ENCODE assay signal across 8 mouse cellular contexts in genomic region chr7:45705873-45706281, GRCm38 (mm10). TPM values are rescaled to one million over a fixed set of nuclear protein-coding genes. Genes with fewer than 3 reads are reported as not detected.
DNase-seq lines count a peak whose midpoint lies in the region; ATAC-seq and TF ChIP-seq lines count a peak whose summit lies in the region.

No protein-coding gene starts in this region.

- H3K27me3 ChIP-seq in forebrain, embryonic 16.5 days (replicated peaks; ENCODE audit: control insufficient read depth, insufficient read depth, low read length) = no peaks in the 10 kb centered on the region
- H3K27me3 ChIP-seq in hindbrain, embryonic 11.5 days (ENCODE audit: control insufficient read depth, insufficient read depth, low read length) = no peaks in the 10 kb centered on the region
- no peaks in the 10 kb centered on the region for H3K27me3 ChIP-seq in lung, postnatal 0 days (replicated peaks; ENCODE audit: insufficient read depth, low read length)

- peak overlapping the region; percentile 55 for H3K4me3 ChIP-seq in forebrain, embryonic 16.5 days (replicated peaks; ENCODE audit: low read length)
- H3K4me3 ChIP-seq in hindbrain, embryonic 11.5 days (ENCODE audit: low read depth, low read length) = peak overlapping the region; percentile 54
- H3K4me3 ChIP-seq in lung, postnatal 0 days (ENCODE audit: low read depth, low read length) = peak overlapping the region; percentile 51

- no peak for ATAC-seq in forebrain, embryonic 16.5 days
- ATAC-seq in hindbrain, embryonic 11.5 days (ENCODE audit: low FRiP score) = no peak
- ATAC-seq in lung, postnatal 0 days = no peak
- ATAC-seq in erythroid progenitor cell, adult 5-6 weeks (replicated peaks; ENCODE audit: low FRiP score, poor library complexity, severe bottlenecking) = no peak

- no peak overlapping the region for H3K27ac ChIP-seq in forebrain, embryonic 16.5 days (ENCODE audit: low read length)
- H3K27ac ChIP-seq in hindbrain, embryonic 11.5 days (ENCODE audit: low read depth, low read length) = no peak overlapping the region
- H3K27ac ChIP-seq in lung, postnatal 0 days (ENCODE audit: low read length) = peak overlapping the region; percentile 85

- H3K9me3 ChIP-seq in forebrain, embryonic 16.5 days (ENCODE audit: control insufficient read depth, low read length) = no peaks in the 10 kb centered on the region
- H3K9me3 ChIP-seq in hindbrain, embryonic 11.5 days (ENCODE audit: control insufficient read depth, low read length) = no peaks in the 10 kb centered on the region
- no peaks in the 10 kb centered on the region for H3K9me3 ChIP-seq in lung, postnatal 0 days (ENCODE audit: low read length)

- no peak for TF ChIP-seq CTCF in lung, postnatal 0 days (IDR thresholded peaks at IDR 0.05)

- peak overlapping the region; percentile 97 for H3K4me2 ChIP-seq in forebrain, embryonic 16.5 days (ENCODE audit: low read length)
- peak overlapping the region; percentile 95 for H3K4me2 ChIP-seq in hindbrain, embryonic 11.5 days (replicated peaks; ENCODE audit: low read depth, low read length)
- H3K4me2 ChIP-seq in lung, postnatal 0 days (replicated peaks; ENCODE audit: low read depth, low read length) = peak overlapping the region; percentile 95

- peak overlapping the region; percentile 76 for H3K9ac ChIP-seq in forebrain, embryonic 16.5 days (replicated peaks; ENCODE audit: low read depth, low read length)
- peak overlapping the region; percentile 66 for H3K9ac ChIP-seq in hindbrain, embryonic 11.5 days (ENCODE audit: low read depth, low read length)
- H3K9ac ChIP-seq in lung, postnatal 0 days (replicated peaks; ENCODE audit: low read depth) = peak overlapping the region; percentile 70

- H3K4me1 ChIP-seq in forebrain, embryonic 16.5 days (replicated peaks; ENCODE audit: control insufficient read depth, insufficient read depth, low read length) = peaks cover 66% of the 10 kb centered on the region
- H3K4me1 ChIP-seq in hindbrain, embryonic 11.5 days (replicated peaks; ENCODE audit: control insufficient read depth, insufficient read depth, low read length) = peaks cover 41% of the 10 kb centered on the region
- H3K4me1 ChIP-seq in lung, postnatal 0 days (ENCODE audit: insufficient read depth, low read depth, low read length) = peaks cover 33% of the 10 kb centered on the region

- 0% methylated on average over 7 of the region's 7 CpGs for WGBS in forebrain, embryonic 16.5 days
- WGBS in hindbrain, embryonic 11.5 days = 0% methylated on average over 7 of the region's 7 CpGs
- WGBS in lung, postnatal 0 days = 7% methylated on average over 7 of the region's 7 CpGs

- peaks cover 4% of the 10 kb centered on the region; the same call in 1 of the 2 replicates for H3K36me3 ChIP-seq in forebrain, embryonic 16.5 days (ENCODE audit: control insufficient read depth, insufficient read depth)
- H3K36me3 ChIP-seq in hindbrain, embryonic 11.5 days (ENCODE audit: control insufficient read depth, insufficient read depth, low read length) = 0 out of 2 replicates have a peak, but pooled peaks cover 2% of the 10 kb centered on the region
- H3K36me3 ChIP-seq in lung, postnatal 0 days (ENCODE audit: insufficient read depth, low read length) = peaks cover 7% of the 10 kb centered on the region; the same call in 1 of the 2 replicates

- DNase-seq in MEL-GATA-1-ER (ENCODE audit: extremely low read depth, low read depth) = peak; percentile 52
- peak; percentile 91 for DNase-seq in brain, adult 2 months (ENCODE audit: low read depth, low spot score)
- DNase-seq in hindbrain, embryonic 11.5 days (ENCODE audit: low spot score) = peak; percentile 49
- peak; percentile 84 to 89 for DNase-seq in layer of hippocampus, postnatal 14 days (ENCODE audit: low spot score in 2 of 2)
- DNase-seq in lung, postnatal 0 days (ENCODE audit: low spot score) = peak; percentile 70
- DNase-seq in right cerebral cortex, postnatal 14 days = peak; percentile 84

- no peak for TF ChIP-seq EP300 in lung, postnatal 0 days (IDR thresholded peaks at IDR 0.05)

RNA-seq across cellular contexts. Expression of gene Dbp, which starts 1.0 kb away (rescaled TPM):
- polyA plus RNA-seq in forebrain, embryonic 16.5 days (2015; fragmentation: Nextera tagmentation; extraction: Ambion mirVana) = 4.1 and 4.3 TPM in 2 replicates
- polyA plus RNA-seq in hindbrain, embryonic 11.5 days (2014; fragmentation: Nextera tagmentation; extraction: Ambion mirVana) = 2.2 and 2.8 TPM in 2 replicates
- 10 to 100 TPM; 49.7 to 59.1 TPM for total RNA-seq in layer of hippocampus, postnatal 14 days (2021)
- polyA plus RNA-seq in lung, postnatal 0 days (2015; fragmentation: Nextera tagmentation; extraction: Ambion mirVana) = 6.8 and 9.4 TPM in 2 replicates
- 1.3 and 2.5 TPM in 2 replicates for total RNA-seq in erythroid progenitor cell, adult 5-6 weeks (2015; ENCODE audit: low replicate concordance)
- 1.7 and 2.6 TPM in 2 replicates for total RNA-seq in erythroid progenitor cell, adult 5-6 weeks (2017; ENCODE audit: low replicate concordance)

RNA-seq across cellular contexts. Expression of gene Car11, which starts 6.2 kb away (rescaled TPM):
- 40.1 and 64.4 TPM in 2 replicates for polyA plus RNA-seq in forebrain, embryonic 16.5 days (2015; fragmentation: Nextera tagmentation; extraction: Ambion mirVana)
- 8.8 and 9.9 TPM in 2 replicates for polyA plus RNA-seq in hindbrain, embryonic 11.5 days (2014; fragmentation: Nextera tagmentation; extraction: Ambion mirVana)
- total RNA-seq in layer of hippocampus, postnatal 14 days (2021) = 100 to 1,000 TPM; 110 to 123 TPM
- polyA plus RNA-seq in lung, postnatal 0 days (2015; fragmentation: Nextera tagmentation; extraction: Ambion mirVana) = 1.5 and 2.4 TPM in 2 replicates
- total RNA-seq in erythroid progenitor cell, adult 5-6 weeks (2015; ENCODE audit: low replicate concordance) = not detected in 2 replicates
- not detected in 2 replicates for total RNA-seq in erythroid progenitor cell, adult 5-6 weeks (2017; ENCODE audit: low replicate concordance)

RNA-seq across cellular contexts. Expression of gene Rpl18, which starts 9.4 kb away (rescaled TPM):
- 567 and 579 TPM in 2 replicates for polyA plus RNA-seq in forebrain, embryonic 16.5 days (2015; fragmentation: Nextera tagmentation; extraction: Ambion mirVana)
- 904 and 927 TPM in 2 replicates for polyA plus RNA-seq in hindbrain, embryonic 11.5 days (2014; fragmentation: Nextera tagmentation; extraction: Ambion mirVana)
- total RNA-seq in layer of hippocampus, postnatal 14 days (2021) = 100 to 1,000 TPM; 423 to 452 TPM
- polyA plus RNA-seq in lung, postnatal 0 days (2015; fragmentation: Nextera tagmentation; extraction: Ambion mirVana) = 720 and 782 TPM in 2 replicates
- total RNA-seq in erythroid progenitor cell, adult 5-6 weeks (2015; ENCODE audit: low replicate concordance) = 522 and 544 TPM in 2 replicates
- total RNA-seq in erythroid progenitor cell, adult 5-6 weeks (2017; ENCODE audit: low replicate concordance) = 281 and 297 TPM in 2 replicates

RNA-seq across cellular contexts. Expression of gene Sec1, which starts 11.7 kb away (rescaled TPM):
- polyA plus RNA-seq in forebrain, embryonic 16.5 days (2015; fragmentation: Nextera tagmentation; extraction: Ambion mirVana) = 0.10 and 0.25 TPM in 2 replicates
- 0.29 and 0.75 TPM in 2 replicates for polyA plus RNA-seq in hindbrain, embryonic 11.5 days (2014; fragmentation: Nextera tagmentation; extraction: Ambion mirVana)
- under 1 TPM; 0.24 to 0.41 TPM for total RNA-seq in layer of hippocampus, postnatal 14 days (2021)
- 1.0 and 2.0 TPM in 2 replicates for polyA plus RNA-seq in lung, postnatal 0 days (2015; fragmentation: Nextera tagmentation; extraction: Ambion mirVana)
- total RNA-seq in erythroid progenitor cell, adult 5-6 weeks (2015; ENCODE audit: low replicate concordance) = not detected in 2 replicates
- not detected in 2 replicates for total RNA-seq in erythroid progenitor cell, adult 5-6 weeks (2017; ENCODE audit: low replicate concordance)

RNA-seq across cellular contexts. Expression of gene Sphk2, which starts 11.9 kb away (rescaled TPM):
- 29.9 and 31.1 TPM in 2 replicates for polyA plus RNA-seq in forebrain, embryonic 16.5 days (2015; fragmentation: Nextera tagmentation; extraction: Ambion mirVana)
- 13.6 and 17.6 TPM in 2 replicates for polyA plus RNA-seq in hindbrain, embryonic 11.5 days (2014; fragmentation: Nextera tagmentation; extraction: Ambion mirVana)
- 10 to 100 TPM; 30.5 to 31.4 TPM for total RNA-seq in layer of hippocampus, postnatal 14 days (2021)
- polyA plus RNA-seq in lung, postnatal 0 days (2015; fragmentation: Nextera tagmentation; extraction: Ambion mirVana) = 17.9 and 18.2 TPM in 2 replicates
- 9.6 and 12.6 TPM in 2 replicates for total RNA-seq in erythroid progenitor cell, adult 5-6 weeks (2015; ENCODE audit: low replicate concordance)
- 4.8 and 9.4 TPM in 2 replicates for total RNA-seq in erythroid progenitor cell, adult 5-6 weeks (2017; ENCODE audit: low replicate concordance)
